Mouse (Mus musculus): ENCODE measurements around the gene Ttc23.

Ttc23 gene

DNA sequence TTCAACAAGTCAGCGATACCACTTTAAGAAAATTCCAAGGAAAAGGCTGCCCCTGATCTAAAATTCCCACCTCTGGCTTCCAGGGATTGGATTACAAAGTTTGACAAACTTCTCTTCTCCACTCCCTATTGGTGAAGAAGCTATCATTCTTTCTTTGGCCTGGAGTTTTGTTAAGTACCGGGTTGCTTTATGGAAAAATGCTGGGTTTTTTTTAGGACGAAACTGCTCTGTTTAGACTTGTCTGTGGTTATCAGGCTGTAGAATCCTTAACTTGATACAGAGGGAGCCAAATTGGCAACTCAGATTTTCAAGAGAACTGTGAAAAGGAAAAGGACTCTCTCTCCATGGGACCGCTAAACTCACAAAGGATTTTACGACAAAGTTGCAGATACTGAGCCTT is at the start of gene Ttc23:
Ttc23 (plus strand) TSS at position 134 of the 400 bp plus-strand sequence.
- DNase-seq (ENCODE audit: low spot score in 2 of 2), result no peak

DNA sequence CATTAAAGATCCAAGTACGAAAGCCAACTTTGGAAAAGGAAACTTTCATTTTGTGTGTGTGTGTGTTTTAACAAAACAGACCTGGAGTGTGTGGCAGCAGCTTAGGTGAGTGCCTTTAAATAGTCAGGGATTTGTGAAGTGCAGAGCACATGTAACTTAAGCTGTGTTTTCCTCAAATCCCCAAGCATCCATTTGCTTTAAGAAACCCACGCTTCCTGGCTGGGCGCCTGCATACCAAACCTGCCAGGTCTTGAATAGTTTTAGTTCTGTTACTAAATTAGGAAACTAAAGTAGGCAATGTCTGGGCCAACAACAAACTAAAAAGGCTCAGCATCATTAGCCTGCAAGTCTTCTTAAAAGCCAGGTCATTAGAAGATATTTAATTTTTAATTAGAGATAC is 49.2 kb upstream of the Ttc23 start:
- DNase-seq (ENCODE audit: low spot score in 2 of 2), result peak; percentile 61 to 89

DNA sequence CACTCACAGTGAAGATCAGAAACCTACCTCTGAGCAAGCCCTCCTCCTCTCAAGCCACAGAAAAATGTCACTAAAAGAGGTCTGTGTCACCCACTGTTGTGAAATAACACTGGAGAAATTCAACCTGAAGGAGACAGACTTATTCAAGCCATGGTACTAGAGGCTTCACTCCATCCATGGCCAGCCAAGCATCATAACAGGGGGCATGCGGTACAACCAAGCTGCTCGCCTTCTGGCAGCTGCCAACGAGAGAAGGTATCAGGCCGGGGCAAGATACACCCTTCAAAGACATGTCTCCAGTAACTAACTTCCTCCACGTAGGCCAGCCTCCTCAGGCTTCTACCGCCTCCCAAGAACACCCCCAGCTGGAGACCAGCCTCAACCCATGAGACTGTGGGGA is 42.1 kb upstream of the Ttc23 start:
- DNase-seq (ENCODE audit: low spot score in 2 of 2), result no peak

DNA sequence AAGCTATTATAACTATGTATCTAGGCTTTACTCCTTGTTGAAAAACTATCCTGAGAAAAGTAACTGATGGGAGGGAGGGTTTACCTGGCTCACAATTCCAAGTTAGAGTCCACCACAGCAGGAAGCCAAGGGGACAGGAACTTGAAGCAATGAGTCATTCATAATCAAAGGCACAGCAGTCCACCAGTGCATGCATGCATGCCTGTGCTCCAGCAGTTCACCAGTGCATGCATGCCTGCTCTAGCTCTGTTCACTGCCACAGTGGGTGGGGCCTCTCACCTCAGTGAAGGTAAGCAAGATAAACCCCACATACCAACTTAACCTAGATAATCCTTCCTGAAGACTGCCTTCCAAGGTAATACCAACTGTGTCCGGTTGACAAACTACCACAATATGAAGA is 41.0 kb upstream of the Ttc23 start:
- DNase-seq (ENCODE audit: low spot score in 2 of 2), result no peak

DNA sequence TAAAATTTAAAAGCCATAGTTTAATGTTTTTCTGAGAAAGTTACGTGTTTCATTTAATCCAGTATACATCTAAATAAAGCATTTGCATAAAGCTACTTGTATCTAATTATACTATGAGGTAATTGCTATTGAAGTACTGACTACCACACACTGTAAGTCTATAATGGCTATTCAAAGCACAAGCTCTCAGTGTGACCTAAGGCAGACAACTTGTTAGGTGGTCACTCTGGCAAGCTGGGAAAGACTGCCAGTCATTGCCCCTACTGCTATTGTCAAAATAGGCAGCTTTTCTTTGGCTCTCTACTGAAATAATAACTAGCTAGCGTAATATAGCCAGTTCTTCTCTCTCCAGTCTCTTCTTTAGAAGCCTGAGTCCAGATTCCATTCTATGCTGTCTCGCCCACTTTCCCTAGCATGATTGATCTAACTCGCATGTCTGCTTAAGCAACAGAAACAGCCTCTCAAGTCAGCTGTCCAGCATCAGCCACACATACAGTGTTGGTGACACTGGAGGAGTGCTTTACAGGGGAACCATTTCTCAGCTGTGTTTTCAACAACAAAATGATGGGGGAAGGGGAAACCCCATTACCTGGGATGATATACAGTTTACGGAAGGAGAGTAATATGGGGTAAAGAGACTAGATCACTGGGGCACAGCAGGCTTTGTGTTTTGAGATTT is 39.4 kb upstream of the Ttc23 start:
- DNase-seq (ENCODE audit: low spot score in 2 of 2), result no peak

DNA sequence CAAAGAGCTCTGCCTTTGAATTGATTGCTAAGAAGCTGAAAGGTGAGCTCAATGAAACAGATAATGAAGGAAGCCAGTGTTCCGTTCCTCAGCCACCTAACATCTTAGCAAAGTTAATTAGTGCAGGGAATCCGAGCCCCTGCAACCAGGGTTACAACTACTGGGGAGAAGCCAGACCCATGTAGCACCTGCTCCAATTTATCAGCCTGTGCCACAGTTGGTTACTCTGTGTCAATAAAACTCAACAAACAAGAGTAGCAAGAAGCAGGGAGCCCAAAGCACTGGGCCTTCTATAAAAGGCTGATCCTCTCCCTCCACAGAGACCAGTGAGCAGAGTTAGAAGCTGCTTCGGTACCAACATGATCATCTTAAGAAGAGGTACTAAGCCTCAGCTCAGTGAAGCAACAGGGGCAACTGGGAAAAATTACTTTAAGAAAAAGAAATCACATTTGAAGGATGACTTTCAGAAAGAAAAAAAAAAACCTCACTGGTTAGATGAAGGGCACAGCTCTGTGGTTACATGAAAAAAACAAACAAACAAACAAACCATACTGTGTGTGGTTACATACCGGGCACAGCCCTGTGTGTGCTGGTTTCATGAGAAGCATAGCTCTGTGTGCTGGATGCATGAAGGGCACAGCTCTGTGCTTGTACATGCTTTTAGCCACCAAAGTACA is 38.7 kb upstream of the Ttc23 start:
- DNase-seq (ENCODE audit: low spot score in 2 of 2), result no peak

DNA sequence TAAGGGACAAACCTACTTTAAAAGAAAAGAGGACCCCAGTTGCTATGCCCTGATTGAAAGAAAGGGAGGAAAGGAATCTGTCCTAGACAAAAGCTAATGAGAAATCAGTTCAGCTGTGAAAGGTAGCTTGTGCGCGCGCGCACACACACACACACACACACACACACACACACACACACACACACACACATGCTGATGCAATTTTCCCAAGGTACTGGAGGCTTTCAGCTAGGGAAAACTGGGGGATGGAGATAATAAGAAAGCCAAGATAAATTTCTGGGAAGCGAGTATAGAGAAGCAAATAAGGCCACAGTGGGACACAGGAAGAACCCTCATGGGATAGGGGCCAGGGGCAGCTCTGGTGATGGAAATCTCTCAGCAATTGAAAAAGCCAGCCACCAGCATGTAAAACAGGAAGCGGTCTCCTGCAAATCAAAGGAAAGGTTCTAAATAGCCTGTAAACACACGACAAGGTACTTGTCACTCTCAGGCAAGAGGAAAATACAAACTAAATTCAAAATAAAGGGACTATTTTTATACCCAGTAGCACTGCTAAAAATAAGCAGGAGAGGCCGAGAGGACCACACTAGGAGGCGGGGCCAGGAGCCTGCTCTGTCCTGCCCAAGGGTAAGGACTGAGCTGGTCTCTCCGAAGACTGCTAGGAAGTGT is 33.3 kb upstream of the Ttc23 start:
- no peak for DNase-seq (ENCODE audit: low spot score in 2 of 2)

DNA sequence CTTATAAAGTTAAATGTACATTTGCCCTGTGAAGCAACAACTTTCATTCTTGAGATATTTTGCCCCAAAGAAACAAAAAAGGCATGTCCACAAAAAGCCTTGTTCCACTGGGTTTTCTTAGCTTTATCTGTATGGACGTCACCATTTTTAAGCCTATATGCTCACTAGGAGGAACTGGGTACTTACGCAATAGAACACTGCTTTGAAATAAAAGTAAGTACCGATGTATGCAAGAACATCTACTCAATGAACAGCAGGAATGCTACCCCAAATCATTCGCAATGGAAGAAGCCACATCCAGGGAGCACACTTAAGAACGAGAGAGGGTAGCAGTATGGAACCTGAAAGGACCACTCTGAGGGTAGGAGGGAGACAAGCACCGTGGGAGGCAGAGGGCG is 32.7 kb upstream of the Ttc23 start:
- no peak for DNase-seq (ENCODE audit: low spot score in 2 of 2)

DNA sequence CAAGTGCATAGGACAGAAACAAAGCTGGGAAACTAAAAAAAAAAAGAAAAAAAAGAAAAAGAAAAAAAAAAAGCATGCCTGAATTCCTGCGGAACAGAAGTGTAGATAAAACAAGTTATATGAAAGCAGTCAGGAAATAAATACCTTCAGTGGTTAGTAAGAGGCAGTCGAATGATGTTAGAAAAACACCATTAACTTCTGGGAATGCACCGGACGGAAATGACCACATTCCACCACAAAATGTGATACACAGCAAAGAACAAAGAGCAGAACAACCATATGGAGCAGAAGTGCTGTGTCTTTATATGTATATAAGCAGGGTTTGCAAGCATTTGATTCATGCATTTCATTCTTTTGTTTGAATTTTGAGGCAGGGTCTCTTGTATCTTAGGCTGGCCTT is 30.3 kb upstream of the Ttc23 start:
- DNase-seq (ENCODE audit: low spot score in 2 of 2), result no peak

DNA sequence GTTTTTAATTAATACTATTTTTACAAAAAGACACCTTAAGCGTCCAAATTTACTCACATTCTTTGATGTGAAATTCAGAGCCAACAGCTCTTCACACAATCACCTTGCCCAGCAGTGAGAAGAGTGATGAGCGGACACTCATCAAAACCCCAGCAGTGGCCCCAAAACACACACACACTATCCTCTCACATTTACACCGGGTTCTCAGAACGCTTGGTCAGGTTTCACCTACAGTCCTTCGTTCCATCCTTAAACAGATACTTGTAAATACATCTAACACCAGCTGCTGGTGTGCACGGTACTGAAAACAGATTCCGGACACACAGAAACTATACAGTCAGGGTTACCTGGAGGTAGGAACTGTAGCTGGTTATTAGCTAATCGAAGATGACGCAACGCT is 29.6 kb upstream of the Ttc23 start:
- DNase-seq (ENCODE audit: low spot score in 2 of 2), result no peak

DNA sequence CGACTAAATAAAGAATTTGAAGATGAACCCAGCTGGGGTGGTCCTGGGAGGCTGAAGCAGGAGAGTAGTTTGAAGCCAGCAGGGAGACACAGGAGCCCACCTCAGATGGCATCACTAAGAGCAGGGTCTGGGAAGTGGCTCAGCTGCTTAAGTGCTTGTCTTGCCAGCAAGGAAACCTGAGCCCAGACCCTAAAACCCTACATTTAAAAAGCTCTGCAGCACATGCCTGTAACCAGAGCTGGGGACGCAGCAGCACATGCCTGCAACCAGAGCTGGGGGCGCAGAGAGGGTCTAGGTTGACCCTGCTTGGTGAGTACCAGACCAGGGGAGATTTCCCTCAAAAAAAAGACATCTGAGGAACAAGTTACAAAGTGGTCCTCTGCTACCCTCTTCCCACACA is 28.9 kb upstream of the Ttc23 start:
- no peak for DNase-seq (ENCODE audit: low spot score in 2 of 2)

DNA sequence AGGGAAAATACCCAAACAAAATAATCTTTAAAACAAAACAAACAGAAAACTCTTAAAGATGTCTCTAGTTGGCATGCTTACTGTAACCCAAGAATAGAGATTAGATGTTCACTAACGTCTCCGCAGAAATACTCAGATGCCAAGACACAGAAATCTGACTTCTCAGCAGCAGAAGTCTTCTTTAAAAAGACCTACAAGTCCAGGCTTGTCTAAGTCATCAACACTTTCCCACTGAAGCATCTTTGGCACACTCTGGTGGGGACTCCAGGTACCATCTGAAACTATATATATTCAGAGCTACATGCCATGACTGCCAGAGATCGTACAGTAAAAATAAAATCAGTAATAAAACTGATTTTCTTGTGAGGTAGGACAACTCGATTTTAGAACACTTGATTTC is 27.4 kb upstream of the Ttc23 start:
- DNase-seq (ENCODE audit: low spot score in 2 of 2), result peak in 1 of 2 experiments; percentile 58

DNA sequence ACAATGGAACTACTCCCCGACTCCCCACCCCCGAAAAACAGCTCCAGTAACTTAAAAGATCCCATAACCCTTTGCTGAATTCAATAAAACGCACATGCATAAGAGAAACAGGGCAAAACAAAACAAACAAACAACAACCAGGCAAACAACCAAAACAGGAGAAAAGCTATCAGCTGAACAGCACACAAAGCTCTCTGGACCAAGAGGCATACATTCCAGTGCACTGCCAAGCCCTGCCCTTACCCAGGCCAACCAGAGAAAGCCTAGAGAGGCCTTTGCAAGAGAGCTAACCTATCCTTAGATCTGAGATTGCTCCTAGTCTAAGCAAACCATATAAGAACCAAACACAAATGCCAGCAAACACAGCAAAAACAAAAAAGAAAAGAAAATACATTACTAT is 25.1 kb upstream of the Ttc23 start:
- DNase-seq (ENCODE audit: low spot score in 2 of 2), result no peak

DNA sequence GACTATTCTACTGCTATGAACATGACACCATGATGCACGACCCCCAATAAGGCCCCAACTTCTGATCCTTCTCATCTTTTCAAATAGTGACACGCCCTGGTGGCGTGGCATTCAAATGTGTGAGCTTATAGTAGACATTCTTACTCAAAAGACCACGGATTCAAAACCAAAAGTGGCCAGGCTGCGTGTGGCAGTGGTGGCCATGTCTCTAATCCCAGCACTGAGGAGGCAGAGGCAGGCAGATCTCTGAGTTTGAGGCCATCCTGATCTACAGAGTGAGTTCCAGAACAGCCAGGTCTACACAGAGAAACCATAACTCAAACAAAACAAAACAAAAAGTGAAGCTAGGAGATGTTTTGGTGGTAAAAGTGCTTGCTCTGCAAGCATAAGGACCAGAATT is 20.5 kb upstream of the Ttc23 start:
- no peak for DNase-seq (ENCODE audit: low spot score in 2 of 2)

DNA sequence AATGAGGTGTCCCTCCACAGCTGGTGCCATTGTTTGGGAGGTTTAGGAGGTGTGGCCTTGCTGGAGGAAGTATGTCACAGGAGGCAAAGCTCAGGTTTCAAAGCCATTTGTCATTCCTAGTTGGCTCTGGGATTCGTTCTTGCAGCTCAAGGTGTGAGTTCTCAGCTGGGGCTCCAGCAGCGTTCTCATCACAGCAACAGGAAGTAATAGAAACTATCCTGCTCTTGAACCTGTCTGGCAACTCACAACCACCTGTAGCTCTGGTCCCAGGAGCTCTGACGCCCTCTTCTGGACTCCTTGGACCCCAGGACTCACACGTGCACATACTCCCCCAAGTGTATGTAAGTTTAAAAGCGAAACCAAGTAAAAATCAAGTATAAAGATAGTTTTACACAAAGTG is 17.5 kb upstream of the Ttc23 start:
- DNase-seq (ENCODE audit: low spot score in 2 of 2), result no peak

DNA sequence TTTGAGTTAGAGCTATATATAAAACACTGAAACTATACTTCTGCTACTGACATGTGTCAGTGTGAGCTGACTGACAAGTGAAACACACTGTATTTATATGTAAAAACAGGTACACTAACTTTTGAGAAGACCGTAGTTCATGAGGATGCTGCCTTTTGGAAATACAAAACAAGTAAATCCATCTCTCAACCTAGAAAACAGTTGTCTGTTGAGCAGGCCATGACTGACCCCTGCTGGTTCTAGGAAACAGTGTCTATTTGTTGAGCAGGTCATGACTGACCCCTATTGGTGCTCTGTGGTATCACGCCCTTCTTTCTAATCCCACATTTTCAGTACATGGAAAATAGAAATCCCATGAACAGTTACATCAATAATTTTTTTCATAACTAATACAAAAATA is 16.4 kb upstream of the Ttc23 start:
- peak; percentile 74 to 89 for DNase-seq (ENCODE audit: low spot score in 2 of 2)

DNA sequence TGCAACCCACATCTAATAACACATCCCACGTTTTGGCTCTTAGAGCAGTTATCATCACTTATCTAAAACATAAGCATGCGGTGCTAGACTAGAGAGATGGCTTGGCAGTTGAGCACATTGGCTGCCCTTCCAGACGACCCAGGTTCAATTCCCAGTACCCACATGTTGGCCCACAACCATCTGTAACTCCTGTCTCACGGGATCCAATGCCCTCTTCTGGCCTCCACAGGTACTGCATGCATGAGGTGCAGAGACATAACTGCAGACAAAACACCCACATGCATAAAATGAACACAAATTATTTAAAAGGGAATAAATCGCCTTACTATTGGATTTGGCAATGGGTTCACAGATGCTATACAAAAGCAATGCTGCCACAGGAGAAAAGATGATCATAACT is 14.8 kb upstream of the Ttc23 start:
- no peak for DNase-seq (ENCODE audit: low spot score in 2 of 2)

DNA sequence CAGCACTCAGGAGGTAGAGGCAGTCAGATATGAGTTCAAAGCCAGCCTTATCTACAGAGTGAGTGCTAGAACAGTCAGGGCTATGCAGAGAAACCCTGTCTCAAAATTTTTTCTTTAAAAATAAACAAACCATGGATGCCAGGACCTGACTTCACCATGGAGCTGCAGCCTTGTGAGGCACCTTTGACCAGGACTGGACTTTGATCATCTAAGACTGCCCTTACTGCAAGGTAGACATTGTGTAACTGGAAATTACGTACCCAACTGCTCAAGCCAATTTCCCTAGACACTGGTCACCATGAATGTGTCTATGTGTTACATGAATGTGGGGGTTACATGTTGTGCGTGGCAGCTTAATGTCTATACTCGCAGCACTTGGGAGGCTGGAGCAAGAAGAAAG is 13.0 kb upstream of the Ttc23 start:
- DNase-seq (ENCODE audit: low spot score in 2 of 2), result no peak

DNA sequence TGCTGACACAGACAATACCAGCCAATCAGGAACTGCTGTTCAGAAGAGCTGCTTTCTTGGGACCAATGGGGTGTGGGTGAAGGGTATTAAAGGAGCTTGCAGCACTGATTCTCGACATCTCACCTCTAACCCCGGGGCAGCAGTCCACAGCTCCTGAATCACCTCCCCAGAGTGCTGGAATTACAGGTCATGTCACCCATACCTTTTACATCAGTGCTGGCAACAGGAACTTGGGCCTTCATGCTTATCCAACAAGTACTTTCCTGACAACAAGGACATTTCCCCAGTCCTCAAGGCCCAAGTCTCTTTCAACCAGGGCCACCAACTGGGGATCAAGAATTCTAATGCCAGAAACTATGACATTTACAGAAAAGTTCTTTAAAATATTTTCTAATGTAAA is 11.0 kb upstream of the Ttc23 start:
- DNase-seq (ENCODE audit: low spot score in 2 of 2), result no peak

DNA sequence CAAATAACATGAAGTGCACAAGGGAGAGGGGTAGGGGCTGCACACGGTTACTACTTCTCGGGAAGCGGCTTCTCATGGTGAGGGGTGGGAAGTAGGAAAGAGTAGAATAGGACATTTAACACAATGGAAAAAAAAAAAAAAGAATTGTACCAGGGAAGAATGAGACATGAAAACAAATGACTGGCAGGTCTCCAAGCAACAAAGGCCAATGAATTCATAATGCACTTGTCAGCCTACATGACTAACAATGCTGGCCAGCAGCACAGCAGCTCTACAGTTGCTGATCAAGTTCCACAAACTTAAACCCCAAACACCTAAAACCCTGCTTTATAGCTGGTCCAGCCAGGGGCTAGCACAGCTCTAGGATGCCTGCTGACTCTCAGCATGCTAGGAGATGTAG is 8.2 kb upstream of the Ttc23 start:
- DNase-seq (ENCODE audit: low spot score in 2 of 2), result no peak

DNA sequence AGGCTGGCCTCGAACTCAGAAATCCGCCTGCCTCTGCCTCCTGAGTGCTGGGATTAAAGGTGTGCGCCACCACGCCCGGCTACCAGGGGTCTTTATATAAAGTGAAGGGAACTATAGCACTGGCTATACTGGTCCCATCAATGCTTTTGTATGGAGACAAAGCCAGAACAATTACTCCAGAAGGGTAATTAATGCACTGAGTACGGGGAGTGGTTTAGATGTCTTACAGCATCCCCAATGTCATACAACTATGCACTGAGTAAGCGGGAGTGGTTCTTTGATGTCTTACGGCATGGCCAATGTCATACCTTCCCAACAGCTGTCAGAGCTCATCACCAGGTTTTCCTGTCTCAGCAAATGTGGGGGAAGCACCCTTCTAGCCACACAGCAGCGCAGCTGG is 4.3 kb upstream of the Ttc23 start:
- DNase-seq (ENCODE audit: low spot score in 2 of 2), result no peak

DNA sequence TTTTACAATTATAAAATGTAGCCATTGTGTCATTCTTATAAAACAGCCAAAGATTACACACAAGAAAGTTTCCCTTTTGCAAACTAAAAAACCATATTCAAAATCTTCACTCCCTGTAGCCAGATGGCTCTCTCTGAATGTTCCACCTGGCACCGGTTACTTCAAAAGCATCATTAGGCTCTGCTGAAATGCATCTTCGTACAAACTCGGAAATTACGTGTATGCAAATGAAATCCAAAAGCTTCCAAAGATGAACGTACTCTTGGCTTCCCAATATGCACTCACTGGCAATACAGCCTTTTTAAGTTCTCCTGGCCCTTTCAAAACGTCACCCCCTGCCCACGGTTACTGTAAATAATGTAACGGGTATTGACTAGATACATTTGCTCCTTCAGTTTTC is 2.9 kb upstream of the Ttc23 start:
- no peak for DNase-seq (ENCODE audit: low spot score in 2 of 2)
